Mouse (Mus musculus): ENCODE data around the gene Myo16. TPM values are rescaled to one million over a fixed set of nuclear protein-coding genes. Genes with fewer than 3 reads are reported as not detected.

Myo16 gene
- polyA plus RNA-seq, 1 experiment: 0.08 TPM

GRCm38 (mm10) chr8:10651546-10652315, 498.0 kb downstream of the Myo16 start:
- TF ChIP-seq POLR2A (IDR thresholded peaks at IDR 0.05; ENCODE audit: low read depth, low read length): no peak
- Histone ChIP-seq H3K27me3 (replicated peaks; ENCODE audit: control insufficient read depth, insufficient read depth, low read length) (no peaks in the 10 kb centered on the region), H3K4me1 (ENCODE audit: control insufficient read depth, insufficient read depth, low read length) (peaks cover 12% of the 10 kb centered on the region; the same call in 1 of the 2 replicates), H3K36me3 (ENCODE audit: control insufficient read depth, insufficient read depth, low read length) (no peaks in the 10 kb centered on the region), H3K4me3 (ENCODE audit: insufficient read depth, low read depth, low read length) (no peak overlapping the region), H3K27ac (ENCODE audit: insufficient read depth, low read depth, low read length) (peak overlapping the region; percentile 93)
- peak; percentile 93 for DNase-seq
- WGBS: 63% methylated on average over 12 of the region's 12 CpGs

GRCm38 (mm10) chr8:10653282-10653681, 499.6 kb downstream of the Myo16 start:
- TF ChIP-seq POLR2A (IDR thresholded peaks at IDR 0.05; ENCODE audit: low read depth, low read length) (no peak), CTCF (conservative IDR thresholded peaks at IDR 0.05; ENCODE audit: insufficient read depth, insufficient read length, low read depth, low read length) (no peak)
- no peaks in the 10 kb centered on the region for H3K27me3 ChIP-seq (replicated peaks; ENCODE audit: control insufficient read depth, insufficient read depth, low read length)
- WGBS: 54% methylated on average over 9 of the region's 9 CpGs
- H3K36me3 ChIP-seq (ENCODE audit: control insufficient read depth, insufficient read depth, low read length): no peaks in the 10 kb centered on the region
- peak; percentile 67 for DNase-seq
- H3K4me3 ChIP-seq (ENCODE audit: insufficient read depth, low read depth, low read length): no peak overlapping the region
- peaks cover 12% of the 10 kb centered on the region; the same call in 1 of the 2 replicates for H3K4me1 ChIP-seq (ENCODE audit: control insufficient read depth, insufficient read depth, low read length)
- H3K27ac ChIP-seq (ENCODE audit: insufficient read depth, low read depth, low read length): no peak overlapping the region

GRCm38 (mm10) chr8:10654922-10655518, 501.3 kb downstream of the Myo16 start:
- DNase-seq: no peak
- Histone ChIP-seq H3K4me1 (ENCODE audit: control insufficient read depth, insufficient read depth, low read length) (peaks cover 12% of the 10 kb centered on the region; the same call in 1 of the 2 replicates), H3K27me3 (replicated peaks; ENCODE audit: control insufficient read depth, insufficient read depth, low read length) (no peaks in the 10 kb centered on the region), H3K27ac (ENCODE audit: insufficient read depth, low read depth, low read length) (no peak overlapping the region), H3K36me3 (ENCODE audit: control insufficient read depth, insufficient read depth, low read length) (no peaks in the 10 kb centered on the region), H3K4me3 (ENCODE audit: insufficient read depth, low read depth, low read length) (no peak overlapping the region)
- WGBS: 82% methylated on average over 9 of the region's 9 CpGs
- TF ChIP-seq POLR2A (IDR thresholded peaks at IDR 0.05; ENCODE audit: low read depth, low read length) (no peak), CTCF (conservative IDR thresholded peaks at IDR 0.05; ENCODE audit: insufficient read depth, insufficient read length, low read depth, low read length) (no peak)

GRCm38 (mm10) chr8:10663770-10664470, 510.2 kb downstream of the Myo16 start:
- H3K27me3 ChIP-seq (replicated peaks; ENCODE audit: control insufficient read depth, insufficient read depth, low read length): no peaks in the 10 kb centered on the region
- WGBS: 54% methylated on average over 8 of the region's 8 CpGs
- H3K27ac ChIP-seq (ENCODE audit: insufficient read depth, low read depth, low read length): no peak overlapping the region
- H3K4me1 ChIP-seq (ENCODE audit: control insufficient read depth, insufficient read depth, low read length): peaks cover 3% of the 10 kb centered on the region
- no peaks in the 10 kb centered on the region for H3K36me3 ChIP-seq (ENCODE audit: control insufficient read depth, insufficient read depth, low read length)
- DNase-seq: no peak
- H3K4me3 ChIP-seq (ENCODE audit: insufficient read depth, low read depth, low read length): no peak overlapping the region
- TF ChIP-seq CTCF (conservative IDR thresholded peaks at IDR 0.05; ENCODE audit: insufficient read depth, insufficient read length, low read depth, low read length) (no peak), POLR2A (IDR thresholded peaks at IDR 0.05; ENCODE audit: low read depth, low read length) (no peak)

- Histone ChIP-seq H3K4me3 (ENCODE audit: insufficient read depth, low read depth, low read length) (no peak overlapping the region), H3K27me3 (replicated peaks; ENCODE audit: control insufficient read depth, insufficient read depth, low read length) (no peaks in the 10 kb centered on the region), H3K36me3 (ENCODE audit: control insufficient read depth, insufficient read depth, low read length) (no peaks in the 10 kb centered on the region), H3K4me1 (ENCODE audit: control insufficient read depth, insufficient read depth, low read length) (peaks cover 3% of the 10 kb centered on the region), H3K27ac (ENCODE audit: insufficient read depth, low read depth, low read length) (peak overlapping the region; percentile 81)
- 26% methylated on average over 13 of the region's 13 CpGs for WGBS
- no peak for TF ChIP-seq POLR2A (IDR thresholded peaks at IDR 0.05; ENCODE audit: low read depth, low read length)
- TF ChIP-seq CTCF (conservative IDR thresholded peaks at IDR 0.05; ENCODE audit: insufficient read depth, insufficient read length, low read depth, low read length): no peak
- peak; percentile 86 for DNase-seq
Observed at GRCm38 (mm10) chr8:10664861-10665543, 511.3 kb downstream of the Myo16 start.

GRCm38 (mm10) chr8:10665821-10666283, 512.1 kb downstream of the Myo16 start:
- Histone ChIP-seq H3K4me1 (ENCODE audit: control insufficient read depth, insufficient read depth, low read length) (peaks cover 3% of the 10 kb centered on the region), H3K27ac (ENCODE audit: insufficient read depth, low read depth, low read length) (no peak overlapping the region), H3K4me3 (ENCODE audit: insufficient read depth, low read depth, low read length) (no peak overlapping the region), H3K36me3 (ENCODE audit: control insufficient read depth, insufficient read depth, low read length) (no peaks in the 10 kb centered on the region), H3K27me3 (replicated peaks; ENCODE audit: control insufficient read depth, insufficient read depth, low read length) (no peaks in the 10 kb centered on the region)
- no peak for TF ChIP-seq POLR2A (IDR thresholded peaks at IDR 0.05; ENCODE audit: low read depth, low read length)
- TF ChIP-seq CTCF (conservative IDR thresholded peaks at IDR 0.05; ENCODE audit: insufficient read depth, insufficient read length, low read depth, low read length): no peak
- WGBS: 51% methylated on average over 4 of the region's 4 CpGs
- no peak for DNase-seq

All from kidney, adult 2 months (tissue).